Mouse (Mus musculus) kidney, postnatal 14 days (tissue): ENCODE data around the gene Tarbp1.
"Not testable (repeated sequence)": the region's sequence is repeated elsewhere in the genome, so short reads cannot be mapped to it uniquely, and the experiment has no call there.

Source experiments
- DNase-seq: peaks from one replicate; pipeline ENCODE4 v3.0.0; 2022; ENCODE audit warnings: mixed read lengths

The Tarbp1 gene

DNA sequence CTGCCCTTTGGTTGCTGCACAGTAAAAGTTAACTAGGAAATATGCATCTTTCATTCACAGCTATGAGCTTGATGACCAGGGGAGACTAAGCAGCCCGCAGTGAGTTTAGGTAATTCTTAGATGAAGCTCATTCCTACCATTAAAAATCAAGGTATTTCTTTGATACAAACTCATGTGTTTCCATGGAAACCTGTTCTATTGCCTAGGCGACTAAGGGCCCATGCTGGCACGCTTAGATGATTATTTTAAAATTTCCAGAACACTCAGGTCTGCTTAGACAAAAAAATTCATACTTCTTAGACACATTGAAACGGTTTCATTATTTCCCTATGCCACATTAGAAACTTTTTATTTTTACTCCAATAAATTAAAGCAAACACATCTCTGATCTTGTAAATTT, 69.8 kb downstream of the Tarbp1 start:
- DNase-seq = no peak

DNA sequence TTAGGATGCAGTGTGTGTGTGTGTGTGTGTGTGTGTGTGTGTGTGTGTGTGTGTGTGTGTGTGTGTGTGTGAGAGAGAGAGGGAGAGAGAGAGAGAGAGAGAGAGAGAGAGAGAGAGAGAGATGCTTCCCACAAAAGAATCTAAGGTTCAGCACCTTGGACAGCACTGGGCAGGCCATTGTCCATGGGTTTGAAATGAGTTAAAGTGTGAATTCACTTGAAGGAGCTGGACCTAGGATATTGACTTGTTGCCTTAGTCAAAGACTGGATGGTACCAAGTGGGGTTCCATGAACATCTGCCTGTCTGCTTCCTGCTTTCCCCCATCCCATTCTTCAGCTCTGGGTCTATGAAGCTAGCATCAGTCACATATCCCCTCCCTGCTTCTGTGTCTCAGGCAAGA, 70.3 kb downstream of the Tarbp1 start:
- not testable (repeated sequence) for DNase-seq

DNA sequence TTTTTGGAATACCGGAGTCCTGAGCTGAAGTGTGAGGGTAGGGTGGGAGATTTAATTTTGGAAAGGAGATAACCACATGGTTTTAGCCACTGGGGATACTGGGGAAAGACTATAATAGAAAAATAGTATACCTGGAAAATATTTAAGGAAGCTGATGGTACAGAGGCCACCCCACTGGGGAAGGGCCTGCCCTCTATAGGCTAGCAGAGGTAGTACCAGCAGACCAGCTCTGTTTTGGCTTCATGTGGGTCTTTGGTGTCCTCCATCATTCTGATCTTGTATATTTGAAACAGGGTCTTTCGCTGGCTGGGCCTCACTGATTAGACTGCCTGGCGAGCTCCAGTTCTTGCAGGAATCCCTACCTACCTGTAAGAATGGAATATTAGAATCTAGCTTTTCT, 76.5 kb downstream of the Tarbp1 start:
- DNase-seq = peak; percentile 15

DNA sequence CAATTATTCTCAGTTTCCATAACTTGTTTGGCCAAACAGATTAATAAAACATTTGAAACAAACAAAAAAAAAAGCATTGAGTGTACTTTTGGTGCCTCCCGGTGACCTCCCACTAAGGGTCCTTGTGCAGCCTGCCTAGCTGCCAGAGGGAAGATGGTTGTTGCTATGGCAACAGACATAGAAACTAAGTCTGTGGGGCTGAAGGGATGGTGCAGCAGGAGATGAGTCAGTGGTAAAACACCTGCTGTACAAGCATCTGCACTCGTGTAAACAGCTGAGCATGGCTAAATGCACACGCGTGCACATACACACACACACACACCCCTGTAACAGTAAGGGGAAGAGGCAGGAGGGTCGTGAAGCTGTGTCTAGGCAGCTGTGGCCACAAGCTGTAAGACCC, 78.9 kb downstream of the Tarbp1 start:
- no peak for DNase-seq

DNA sequence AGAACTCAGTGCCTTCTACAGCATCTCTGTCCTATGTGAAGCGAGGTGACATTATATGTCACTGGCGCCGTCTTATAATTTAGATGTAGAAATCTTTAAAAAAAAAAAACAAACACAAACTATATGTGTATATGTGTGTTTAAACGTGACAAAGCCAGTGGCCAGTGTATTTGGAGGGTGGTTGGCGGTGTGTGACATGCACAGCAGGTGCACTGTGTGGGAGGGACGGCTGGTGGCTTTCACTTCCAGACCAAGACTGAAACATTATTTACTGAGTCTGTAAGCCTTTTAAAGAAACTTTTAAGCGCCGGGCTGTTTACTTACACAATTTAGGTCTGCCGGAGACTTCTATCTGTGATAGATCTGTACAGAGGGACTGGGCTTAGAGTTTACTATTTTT, 79.5 kb downstream of the Tarbp1 start:
- DNase-seq = no peak

DNA sequence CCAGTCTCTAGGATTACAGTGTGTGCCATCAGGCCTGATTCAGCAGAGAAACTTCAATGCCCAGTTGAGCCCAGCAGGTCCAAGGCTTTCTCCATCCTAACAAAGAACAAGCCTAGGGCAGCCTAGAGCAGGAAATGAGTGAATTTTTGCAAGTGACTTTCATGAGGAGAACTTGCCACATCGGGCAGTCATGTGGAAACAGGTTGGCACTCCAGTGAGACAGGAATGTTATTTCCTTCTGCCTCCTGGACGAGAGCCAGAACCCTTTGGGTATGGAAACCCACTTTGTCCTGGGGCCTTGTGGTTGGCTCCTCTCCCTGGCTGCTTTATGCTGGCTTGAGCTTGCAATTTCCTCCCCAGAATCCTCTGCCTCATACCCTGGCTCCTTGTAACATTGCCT, 83.3 kb downstream of the Tarbp1 start:
- peak; percentile 78 for DNase-seq

DNA sequence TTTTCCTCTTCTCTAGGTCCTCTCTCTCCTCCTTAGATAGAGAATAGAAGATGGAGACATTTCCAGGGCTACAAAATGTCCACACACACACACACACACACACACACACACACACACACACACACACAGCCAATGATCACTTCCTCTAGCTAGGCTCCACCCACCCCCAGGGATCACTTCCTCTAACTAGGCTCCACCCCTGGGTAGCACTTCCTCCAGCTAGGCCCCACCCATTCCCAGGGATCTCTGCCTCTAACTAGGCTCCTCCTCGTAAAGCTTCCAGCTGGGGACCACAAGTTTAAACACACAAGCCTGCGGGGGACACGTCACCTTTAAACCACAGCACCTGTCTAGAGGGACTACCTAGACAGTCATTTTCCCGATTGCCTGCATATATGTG, 87.3 kb downstream of the Tarbp1 start:
- DNase-seq = no peak

DNA sequence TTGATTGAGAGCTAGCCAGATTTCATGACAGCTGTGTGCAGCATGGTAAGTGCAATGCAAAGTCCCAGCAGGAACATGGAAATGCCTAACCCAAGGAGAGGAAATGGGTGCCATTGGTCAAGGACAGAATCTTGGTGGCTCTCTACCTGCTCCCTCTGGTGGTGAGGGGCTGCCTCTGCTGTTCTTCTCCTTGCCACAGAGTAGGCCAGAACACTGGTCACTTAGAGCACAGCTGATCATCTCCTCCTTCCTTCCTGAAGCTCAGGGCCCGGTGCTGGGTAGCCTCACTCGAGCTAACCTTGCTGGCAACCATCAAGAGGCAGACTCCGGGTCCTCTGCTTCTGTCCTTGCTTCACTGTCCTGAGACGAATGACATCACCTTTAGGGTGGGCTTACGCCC, 92.1 kb downstream of the Tarbp1 start:
- DNase-seq = peak; percentile 47

DNA sequence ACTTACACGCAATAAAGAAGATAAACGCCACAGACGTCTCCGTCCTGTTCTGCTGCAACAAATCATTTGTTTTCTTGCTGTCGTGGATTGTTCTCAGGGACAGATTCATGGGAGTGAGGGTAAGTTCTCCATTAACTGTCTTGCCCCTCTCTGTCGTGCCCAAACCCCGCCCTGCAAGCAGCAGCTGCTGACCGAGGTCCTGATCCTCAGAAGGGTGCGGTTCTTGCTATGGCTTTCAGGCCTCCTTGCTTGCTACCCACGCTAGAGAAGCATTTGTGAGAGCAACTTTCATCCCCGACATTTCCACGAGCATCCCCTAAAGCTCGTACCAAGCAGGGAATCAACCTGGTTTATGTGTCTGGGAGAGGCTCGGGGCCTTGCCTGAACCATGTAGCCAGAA, 92.6 kb downstream of the Tarbp1 start:
- DNase-seq = peak; percentile 39

DNA sequence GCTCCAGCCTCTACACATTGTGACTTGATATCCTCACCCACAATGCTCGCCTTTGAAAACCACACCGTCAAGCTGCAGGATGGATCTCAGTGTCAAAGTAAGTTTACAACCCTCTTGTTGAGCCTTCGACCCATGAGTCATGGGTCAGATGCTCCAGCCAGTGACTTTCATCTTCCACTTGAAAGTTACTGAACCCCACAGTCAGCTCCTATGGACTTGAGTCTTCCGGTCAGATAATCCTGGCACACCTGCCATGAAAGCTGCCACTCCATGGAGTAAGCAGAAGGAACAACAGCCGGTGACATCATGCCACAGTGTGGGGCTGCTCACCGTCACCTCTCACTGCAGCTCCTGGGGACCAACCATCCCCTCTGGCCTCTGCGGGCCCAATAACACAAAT, 93.6 kb downstream of the Tarbp1 start:
- DNase-seq = no peak

DNA sequence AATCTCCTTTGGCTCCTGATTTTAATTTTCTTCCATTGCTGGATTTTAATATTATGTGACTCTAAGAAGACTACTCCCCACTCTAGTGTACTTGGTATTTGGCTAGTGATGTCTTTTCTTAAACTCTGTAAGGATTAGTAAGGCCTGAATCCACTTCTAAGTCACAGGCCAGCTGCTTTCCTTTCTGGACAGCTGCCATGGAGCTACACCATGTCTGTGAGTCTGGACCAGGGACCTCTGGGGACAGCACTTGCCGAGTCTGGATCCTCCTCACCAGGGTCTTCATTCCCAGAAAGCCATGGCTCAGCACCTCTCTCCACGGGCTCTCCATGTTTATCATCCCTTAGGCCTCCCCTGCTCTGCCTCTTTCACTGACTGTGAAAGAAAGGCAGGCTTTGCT, 94.7 kb downstream of the Tarbp1 start:
- DNase-seq = peak; percentile 25

DNA sequence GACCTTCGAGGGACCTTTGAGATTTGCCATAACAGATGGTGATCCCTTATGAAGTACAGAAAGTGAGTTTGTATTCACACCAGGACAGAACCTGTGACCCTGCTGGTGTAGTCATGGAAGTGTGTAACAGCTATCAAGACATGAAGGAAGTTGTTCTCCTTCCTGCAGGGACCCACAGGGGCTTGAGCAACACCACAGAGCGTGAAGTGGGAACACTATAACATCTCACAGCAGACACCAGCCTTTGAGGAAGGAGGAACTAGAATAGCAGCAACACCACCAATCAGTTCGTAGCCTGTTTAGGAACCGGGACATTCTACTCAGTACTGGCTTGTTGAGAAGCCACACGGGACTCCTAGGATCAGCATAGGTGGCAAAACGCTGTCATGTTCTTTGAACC, 95.3 kb downstream of the Tarbp1 start:
- no peak for DNase-seq
